Mouse (Mus musculus): ENCODE measurements around the gene Ugt1a10. TPM values are rescaled to one million over a fixed set of nuclear protein-coding genes. Genes with fewer than 3 reads are reported as not detected.

Gene Ugt1a10
- total and polyA plus RNA-seq, 2 experiments from 2014 or later = not detected

DNA sequence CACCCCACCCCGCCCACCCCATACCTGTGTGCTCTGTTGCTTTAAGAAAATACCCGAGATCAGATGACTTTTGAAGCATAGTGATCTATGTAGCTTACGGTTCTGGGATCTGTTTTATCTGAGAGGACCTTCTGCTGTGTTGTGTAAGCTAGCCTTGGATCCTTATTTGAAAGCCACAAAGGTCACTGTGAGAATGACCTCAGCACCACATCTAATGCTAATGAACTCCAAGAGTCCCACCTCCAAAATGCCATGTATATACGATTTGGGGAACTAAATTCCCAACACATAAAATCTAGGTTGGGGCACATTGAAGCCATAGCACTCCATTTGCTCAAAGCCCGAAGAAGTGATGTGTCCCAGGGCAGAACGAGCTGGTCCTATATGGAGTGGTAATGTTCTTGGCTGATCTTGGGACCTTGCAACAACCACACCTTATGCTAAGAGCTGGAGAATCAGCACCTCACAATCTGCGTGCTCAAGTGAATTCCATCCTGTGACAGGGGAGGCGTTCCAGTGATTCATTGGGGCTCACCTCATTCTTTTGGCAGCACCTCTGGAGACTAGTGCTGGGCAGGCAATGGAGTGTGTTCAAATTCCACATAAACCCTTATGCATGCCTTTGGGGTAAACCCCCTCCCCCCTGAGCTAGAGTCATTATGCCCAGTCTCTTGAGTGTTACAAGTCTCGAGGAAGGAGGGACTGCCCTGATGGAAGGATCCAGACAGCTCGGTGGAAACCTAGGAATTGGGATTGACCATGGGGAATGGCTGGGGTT lies 201.9 kb downstream of the Ugt1a10 start:
- WGBS = 80% methylated on average over 10 of the region's 10 CpGs
- peaks cover 68% of the 10 kb centered on the region for H3K9me3 ChIP-seq (ENCODE audit: low read length)

DNA sequence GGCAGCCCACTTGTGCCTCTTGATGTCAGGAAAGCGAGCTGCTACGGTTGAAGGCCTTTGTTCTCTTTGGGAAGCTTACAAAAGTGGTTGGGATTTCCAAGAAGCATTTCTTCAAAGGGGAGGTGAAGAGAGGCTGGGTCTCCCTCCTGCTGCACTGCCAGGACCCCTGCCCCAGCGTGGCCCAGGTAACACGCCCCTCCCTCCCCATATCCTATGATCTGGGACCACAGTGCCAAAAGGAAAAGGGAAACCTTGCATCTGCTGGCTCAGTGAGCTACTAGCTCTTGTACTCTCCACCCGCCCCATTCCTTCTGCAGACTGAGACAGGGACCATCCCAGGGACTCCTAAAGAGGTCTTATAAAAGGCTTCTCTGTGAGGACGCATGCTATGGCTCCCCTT lies 202.5 kb downstream of the Ugt1a10 start:
- DNase-seq (ENCODE audit: low spot score) (no peak), ATAC-seq (ENCODE audit: low FRiP score) (no peak)
- no peak overlapping the region for H3K9ac ChIP-seq (replicated peaks; ENCODE audit: low read length, poor library complexity, severe bottlenecking)
- H3K9me3 ChIP-seq (ENCODE audit: low read length) = peaks cover 62% of the 10 kb centered on the region
- H3K4me3 ChIP-seq (ENCODE audit: low read depth, low read length) = no peak overlapping the region
- no peaks in the 10 kb centered on the region for H3K27me3 ChIP-seq (ENCODE audit: insufficient read depth, low read length)
- no peak overlapping the region for H3K4me2 ChIP-seq (ENCODE audit: low read depth, low read length, poor library complexity, severe bottlenecking)
- H3K4me1 ChIP-seq (ENCODE audit: insufficient read depth, low read length) = no peaks in the 10 kb centered on the region
- H3K27ac ChIP-seq (ENCODE audit: low read depth, low read length) = no peak overlapping the region
- WGBS = 82% methylated on average over 6 of the region's 6 CpGs
- no peak for TF ChIP-seq CTCF (IDR thresholded peaks at IDR 0.05)
- H3K36me3 ChIP-seq (ENCODE audit: insufficient read depth, low read length) = peaks cover 36% of the 10 kb centered on the region

More for the DNA sequence above, 201.9 kb downstream of the Ugt1a10 start:
- ATAC-seq (ENCODE audit: low FRiP score) (no peak), DNase-seq (ENCODE audit: low spot score) (no peak)
- Histone ChIP-seq H3K9ac (replicated peaks; ENCODE audit: low read length, poor library complexity, severe bottlenecking) (no peak overlapping the region), H3K27me3 (ENCODE audit: insufficient read depth, low read length) (no peaks in the 10 kb centered on the region), H3K4me2 (ENCODE audit: low read depth, low read length, poor library complexity, severe bottlenecking) (no peak overlapping the region), H3K4me3 (ENCODE audit: low read depth, low read length) (no peak overlapping the region), H3K36me3 (ENCODE audit: insufficient read depth, low read length) (peaks cover 30% of the 10 kb centered on the region), H3K4me1 (ENCODE audit: insufficient read depth, low read length) (no peaks in the 10 kb centered on the region), H3K27ac (ENCODE audit: low read depth, low read length) (no peak overlapping the region)
- TF ChIP-seq CTCF (IDR thresholded peaks at IDR 0.05) = no peak

DNA sequence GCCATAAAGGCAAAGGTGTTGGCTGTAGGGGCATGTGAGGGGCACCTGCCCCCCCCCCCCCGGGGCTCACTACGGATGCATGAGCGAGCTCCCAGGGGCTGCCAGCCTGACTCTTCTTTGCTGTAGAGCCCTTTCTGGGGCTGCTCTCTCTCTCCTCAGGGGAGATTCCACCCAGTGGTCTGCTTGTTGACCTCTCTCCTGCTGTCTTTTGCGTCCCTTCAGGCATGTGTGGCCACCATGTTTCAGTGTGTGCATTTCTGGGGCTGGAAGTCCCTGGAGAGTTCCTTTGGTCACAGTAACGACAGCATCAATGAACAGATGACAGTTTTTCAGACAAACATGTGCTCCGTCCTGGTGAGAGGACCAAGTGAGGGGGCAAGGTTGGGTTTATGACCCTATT lies 203.2 kb downstream of the Ugt1a10 start:
- no peak for ATAC-seq (ENCODE audit: low FRiP score)

DNA sequence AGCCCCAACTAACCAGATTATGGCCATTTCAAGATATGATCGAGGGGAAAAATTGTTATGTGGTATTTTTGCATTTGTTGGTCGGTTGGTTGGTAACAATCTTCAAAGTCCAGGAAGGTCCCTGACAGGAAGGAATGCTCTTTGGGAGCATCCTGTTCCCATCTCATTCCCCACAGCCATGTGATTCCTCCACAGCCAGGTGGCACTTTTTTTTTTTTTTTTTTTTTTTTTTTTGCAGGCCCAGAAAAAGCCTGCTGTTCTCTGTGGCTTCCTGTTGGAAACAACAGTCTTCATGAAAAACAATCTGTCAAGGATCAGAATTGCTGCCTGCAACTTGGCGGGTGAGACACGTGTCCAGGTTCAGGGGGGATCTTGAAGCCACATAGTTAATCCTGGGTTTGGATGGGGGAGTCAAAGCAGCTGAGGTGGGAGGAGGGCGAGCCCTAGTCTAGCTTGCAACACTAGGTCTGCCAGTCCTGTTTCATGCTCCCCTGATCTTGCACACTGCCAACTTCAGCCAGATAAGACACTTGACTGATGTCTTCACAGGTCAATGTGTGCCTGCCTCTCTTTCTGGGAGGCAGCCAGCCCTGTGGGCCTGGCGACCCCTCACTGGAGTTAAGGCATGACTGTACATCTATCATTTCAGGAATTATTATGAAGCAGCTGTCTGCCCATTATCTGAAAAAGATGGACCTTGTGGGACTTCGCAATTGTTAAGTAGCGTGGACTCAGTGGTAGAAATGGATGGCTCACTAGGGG lies 203.9 kb downstream of the Ugt1a10 start:
- H3K36me3 ChIP-seq (ENCODE audit: insufficient read depth, low read length) = peaks cover 49% of the 10 kb centered on the region
- no peak for TF ChIP-seq CTCF (IDR thresholded peaks at IDR 0.05)
- WGBS = 79% methylated on average over 8 of the region's 8 CpGs
- H3K4me3 ChIP-seq (ENCODE audit: low read depth, low read length) = no peak overlapping the region
- no peaks in the 10 kb centered on the region for H3K4me1 ChIP-seq (ENCODE audit: insufficient read depth, low read length)
- peaks cover 48% of the 10 kb centered on the region for H3K9me3 ChIP-seq (ENCODE audit: low read length)
- H3K4me2 ChIP-seq (ENCODE audit: low read depth, low read length, poor library complexity, severe bottlenecking) = no peak overlapping the region
- peak overlapping the region; percentile 3 for H3K9ac ChIP-seq (replicated peaks; ENCODE audit: low read length, poor library complexity, severe bottlenecking)
- DNase-seq (ENCODE audit: low spot score) = peak; percentile 79
- no peak for ATAC-seq (ENCODE audit: low FRiP score)
- H3K27me3 ChIP-seq (ENCODE audit: insufficient read depth, low read length) = no peaks in the 10 kb centered on the region
- no peak overlapping the region for H3K27ac ChIP-seq (ENCODE audit: low read depth, low read length)

More for the DNA sequence above, 203.2 kb downstream of the Ugt1a10 start:
- Histone ChIP-seq H3K4me3 (ENCODE audit: low read depth, low read length) (no peak overlapping the region), H3K4me2 (ENCODE audit: low read depth, low read length, poor library complexity, severe bottlenecking) (no peak overlapping the region), H3K27me3 (ENCODE audit: insufficient read depth, low read length) (no peaks in the 10 kb centered on the region), H3K27ac (ENCODE audit: low read depth, low read length) (no peak overlapping the region), H3K9me3 (ENCODE audit: low read length) (peaks cover 55% of the 10 kb centered on the region), H3K36me3 (ENCODE audit: insufficient read depth, low read length) (peaks cover 42% of the 10 kb centered on the region), H3K4me1 (ENCODE audit: insufficient read depth, low read length) (no peaks in the 10 kb centered on the region), H3K9ac (replicated peaks; ENCODE audit: low read length, poor library complexity, severe bottlenecking) (no peak overlapping the region)
- no peak for DNase-seq (ENCODE audit: low spot score)
- no peak for TF ChIP-seq CTCF (IDR thresholded peaks at IDR 0.05)
- WGBS = 68% methylated on average over 6 of the region's 6 CpGs

DNA sequence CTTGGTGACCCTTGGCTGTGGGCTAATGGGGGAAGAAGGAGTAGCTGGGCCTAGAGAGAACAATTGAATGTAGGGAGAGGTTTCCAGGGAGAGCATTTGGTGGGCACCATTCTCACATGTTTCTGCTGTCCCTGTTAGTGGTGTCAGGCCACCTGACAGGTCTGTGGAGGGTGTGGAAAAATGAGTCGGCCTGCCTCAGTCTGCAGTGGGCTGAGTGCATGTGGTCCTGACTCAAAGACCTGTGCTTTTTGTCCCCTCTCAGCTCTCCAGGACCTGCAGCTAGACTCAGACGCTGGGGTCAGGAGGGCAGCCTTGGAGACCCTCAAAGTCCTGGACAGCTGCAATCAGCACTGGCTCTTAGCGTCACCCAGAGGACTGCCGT lies 204.4 kb downstream of the Ugt1a10 start:
- no peaks in the 10 kb centered on the region for H3K4me1 ChIP-seq (ENCODE audit: insufficient read depth, low read length)
- peaks cover 43% of the 10 kb centered on the region for H3K9me3 ChIP-seq (ENCODE audit: low read length)
- no peak overlapping the region for H3K4me3 ChIP-seq (ENCODE audit: low read depth, low read length)
- DNase-seq (ENCODE audit: low spot score) (no peak), ATAC-seq (ENCODE audit: low FRiP score) (no peak)
- H3K27ac ChIP-seq (ENCODE audit: low read depth, low read length) = no peak overlapping the region
- peak overlapping the region; percentile 3; the same call in 1 of the 2 replicates for H3K9ac ChIP-seq (replicated peaks; ENCODE audit: low read length, poor library complexity, severe bottlenecking)
- no peak overlapping the region for H3K4me2 ChIP-seq (ENCODE audit: low read depth, low read length, poor library complexity, severe bottlenecking)
- peaks cover 55% of the 10 kb centered on the region for H3K36me3 ChIP-seq (ENCODE audit: insufficient read depth, low read length)
- no peaks in the 10 kb centered on the region for H3K27me3 ChIP-seq (ENCODE audit: insufficient read depth, low read length)
- TF ChIP-seq CTCF (IDR thresholded peaks at IDR 0.05) = no peak
- 80% methylated on average over 4 of the region's 4 CpGs for WGBS

DNA sequence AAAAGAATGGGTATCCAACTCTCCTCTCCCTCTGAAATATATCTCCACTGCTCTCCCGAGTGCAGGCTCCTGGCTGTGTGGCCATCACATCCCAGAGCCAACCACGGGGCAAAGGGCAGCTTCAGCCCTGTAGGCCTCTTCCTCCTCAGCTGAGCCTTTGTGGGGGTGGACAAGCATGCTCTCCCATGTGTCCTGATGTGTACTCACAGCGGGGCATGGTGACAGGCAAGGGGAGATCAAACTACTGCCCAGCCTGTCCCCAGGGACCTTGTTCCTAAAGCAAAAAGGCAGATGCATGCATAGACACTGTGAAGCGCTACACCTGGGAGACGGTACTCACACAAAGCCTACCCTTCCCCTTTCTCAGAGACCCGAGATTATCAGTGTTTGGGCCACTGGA lies 204.9 kb downstream of the Ugt1a10 start:
- 78% methylated on average over 6 of the region's 6 CpGs for WGBS
- H3K4me1 ChIP-seq (ENCODE audit: insufficient read depth, low read length) = no peaks in the 10 kb centered on the region
- H3K4me3 ChIP-seq (ENCODE audit: low read depth, low read length) = no peak overlapping the region
- H3K27me3 ChIP-seq (ENCODE audit: insufficient read depth, low read length) = no peaks in the 10 kb centered on the region
- no peak for TF ChIP-seq CTCF (IDR thresholded peaks at IDR 0.05)
- DNase-seq (ENCODE audit: low spot score) (no peak), ATAC-seq (ENCODE audit: low FRiP score) (0 out of 2 replicates have a peak, but pooled peaks have one; percentile 2)
- peaks cover 60% of the 10 kb centered on the region for H3K36me3 ChIP-seq (ENCODE audit: insufficient read depth, low read length)
- H3K9ac ChIP-seq (replicated peaks; ENCODE audit: low read length, poor library complexity, severe bottlenecking) = no peak overlapping the region
- no peak overlapping the region for H3K27ac ChIP-seq (ENCODE audit: low read depth, low read length)
- peaks cover 38% of the 10 kb centered on the region for H3K9me3 ChIP-seq (ENCODE audit: low read length)
- H3K4me2 ChIP-seq (ENCODE audit: low read depth, low read length, poor library complexity, severe bottlenecking) = no peak overlapping the region
